Mouse (Mus musculus): ENCODE measurements around the gene Astn2.

Gene Astn2

DNA sequence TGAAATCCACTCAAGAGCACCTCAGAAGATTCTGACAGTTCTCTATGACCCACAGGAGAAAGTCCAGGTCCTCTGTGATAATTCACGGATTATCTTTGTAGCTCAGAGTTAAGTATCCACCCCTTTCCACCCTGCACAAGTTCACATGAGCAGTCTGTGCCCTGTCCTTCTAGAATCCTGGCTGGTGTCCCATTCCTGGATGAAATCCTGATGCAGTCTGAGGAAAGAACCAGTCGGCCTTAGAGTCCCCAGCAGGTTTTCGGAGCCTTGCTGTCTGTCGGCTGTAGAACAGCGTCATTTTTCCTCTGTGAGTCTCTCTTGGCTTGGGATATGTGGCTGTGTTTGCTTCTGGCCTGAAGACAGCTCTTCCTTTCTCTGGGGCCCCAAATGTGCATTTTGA, 978.0 kb downstream of the Astn2 start:
- in situ Hi-C loops (cut with MboI, MseI), result no loop called here

DNA sequence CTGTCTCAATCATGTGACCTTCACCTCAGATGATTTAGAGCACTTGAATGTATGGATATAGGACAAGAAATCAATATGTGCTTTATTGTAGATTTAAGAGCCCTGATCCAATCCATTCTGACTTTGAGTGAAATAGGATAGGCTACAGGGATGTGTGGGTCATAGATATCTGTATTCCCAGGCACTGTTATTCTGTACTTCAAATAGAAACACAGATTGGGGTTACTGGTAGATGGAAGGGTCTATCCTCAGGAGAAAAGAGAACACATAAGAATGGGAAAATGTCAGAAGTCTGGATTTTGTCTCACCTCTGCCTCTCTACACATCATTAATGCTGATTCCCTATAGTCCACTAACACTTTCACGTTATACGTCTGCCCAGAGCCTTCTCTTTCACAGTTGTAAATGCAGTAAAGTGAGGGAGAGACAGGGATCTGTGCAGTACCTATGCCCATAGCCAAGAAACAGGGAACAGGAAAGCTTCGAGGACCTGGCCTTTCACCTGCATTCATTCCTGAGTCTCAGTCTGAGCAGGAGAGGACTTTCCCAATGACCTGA, 981.3 kb downstream of the Astn2 start:
- in situ Hi-C loops (cut with MboI, MseI), result no loop called here

DNA sequence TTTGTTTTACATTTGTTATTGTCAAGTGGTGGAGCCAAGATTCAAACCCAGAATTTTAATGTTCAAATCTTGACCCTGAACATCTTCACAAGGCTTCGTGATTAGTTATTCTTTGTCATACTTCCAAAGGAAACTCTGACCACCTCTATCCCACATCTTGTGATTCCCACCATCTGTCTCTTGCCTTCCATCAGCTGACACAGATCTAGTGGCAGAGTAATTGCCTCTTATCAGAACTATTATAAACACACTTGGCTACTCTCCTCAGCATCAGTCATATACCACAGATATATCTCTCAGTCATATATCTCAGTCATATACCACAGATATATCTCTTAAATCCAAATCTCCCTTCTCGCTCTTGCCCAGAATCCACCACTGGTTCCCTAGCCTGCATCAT, 983.1 kb downstream of the Astn2 start:
- in situ Hi-C loops (cut with MboI, MseI), result no loop called here

DNA sequence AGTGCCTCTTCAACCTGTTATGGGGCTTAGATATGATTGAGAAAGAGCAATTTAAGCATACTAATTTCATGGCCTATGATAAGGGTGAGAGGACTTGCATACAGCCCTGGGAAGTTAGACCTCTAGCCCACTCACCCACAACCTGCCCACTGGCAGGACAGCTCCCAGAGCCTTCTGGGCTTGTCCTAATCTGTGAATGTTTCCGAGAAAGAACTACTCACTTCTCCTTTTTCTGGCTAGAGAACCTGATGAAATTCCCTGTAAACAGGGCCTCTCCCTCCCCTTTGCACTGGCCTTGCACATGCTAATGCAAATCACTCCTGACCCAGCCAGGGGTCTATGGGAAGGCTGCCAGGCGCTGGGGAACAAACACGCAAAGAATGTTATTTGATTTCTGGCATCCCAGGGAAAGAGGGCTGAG, 983.9 kb downstream of the Astn2 start:
- in situ Hi-C loops (cut with MboI, MseI), result no loop called here

DNA sequence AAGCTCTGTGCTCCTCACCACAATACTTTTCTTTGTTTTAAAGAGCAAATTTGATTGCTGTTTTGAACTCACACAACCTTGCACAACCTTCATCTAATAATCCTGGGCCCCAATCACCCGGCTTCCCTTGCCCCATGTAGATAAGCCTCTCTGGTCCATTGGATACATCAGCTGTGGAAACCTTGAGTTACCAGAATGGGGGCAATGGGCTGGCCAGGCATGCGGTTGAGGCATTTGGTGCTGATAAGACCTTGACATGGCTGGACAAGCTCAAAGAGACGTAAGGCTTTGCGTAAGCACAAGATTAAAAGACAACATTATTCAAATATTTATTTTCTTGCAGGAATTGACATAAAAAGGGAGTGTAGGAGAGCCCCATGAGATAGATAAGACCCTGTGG, 988.9 kb downstream of the Astn2 start:
- in situ Hi-C loops (cut with MboI, MseI), result no loop called here

DNA sequence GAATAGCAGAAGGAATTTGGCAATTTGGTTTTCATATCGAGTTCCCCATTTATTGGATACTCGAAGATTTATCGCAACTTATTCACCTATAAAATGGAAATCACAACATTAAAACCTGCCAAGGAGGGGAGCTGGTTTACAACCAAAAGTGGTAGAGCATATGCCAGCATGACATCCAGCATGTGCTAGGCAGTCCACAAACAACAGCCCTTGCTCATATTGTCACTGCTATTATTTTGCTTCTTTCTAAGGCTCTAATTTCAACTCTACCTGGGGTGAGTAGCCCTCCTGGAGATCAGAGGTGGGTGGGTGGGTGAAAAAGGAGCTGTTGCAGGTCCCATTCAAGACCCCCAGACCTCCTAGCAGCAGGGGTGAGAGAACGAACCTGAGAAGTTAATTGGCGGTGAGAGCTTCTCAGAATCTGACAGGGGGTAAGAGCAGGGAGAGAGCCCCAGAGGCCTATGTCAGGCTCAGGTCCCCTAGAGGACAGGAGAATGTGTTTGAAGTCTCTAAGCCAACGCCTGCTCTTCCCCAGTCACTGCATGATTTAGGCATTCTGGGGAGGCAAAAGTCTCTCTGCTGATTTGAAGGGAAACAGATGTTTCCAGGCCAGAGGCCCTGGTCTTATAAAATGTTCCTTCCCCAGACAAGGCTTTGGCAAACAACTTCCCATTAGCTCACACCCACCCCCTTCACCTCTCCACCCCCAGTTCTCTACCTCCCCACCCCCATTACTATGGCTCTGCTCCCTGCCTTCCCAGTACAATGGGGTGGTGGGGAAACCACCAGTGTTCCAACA, 1001.4 kb downstream of the Astn2 start:
- in situ Hi-C loops (cut with MboI, MseI), result no loop called here

DNA sequence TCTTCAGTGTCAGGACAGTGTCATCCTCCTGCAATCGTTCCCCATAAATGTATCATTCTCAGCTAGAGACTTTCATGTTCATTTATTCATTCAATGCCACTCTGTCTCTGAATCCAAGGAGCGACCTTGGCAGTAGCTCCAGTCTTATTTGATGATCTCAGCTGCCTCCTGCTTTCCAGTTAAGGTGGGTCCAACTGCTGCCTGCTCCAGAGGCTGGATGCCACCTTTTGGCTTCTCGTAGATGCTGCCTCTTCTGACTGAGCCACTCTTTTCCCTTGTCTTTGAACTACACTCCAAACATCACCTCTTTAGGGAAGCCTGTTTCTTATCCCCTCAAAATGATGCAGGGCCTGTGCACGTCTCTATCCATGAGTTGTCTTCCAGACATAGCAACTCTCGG, 1002.1 kb downstream of the Astn2 start:
- in situ Hi-C loops (cut with MboI, MseI), result no loop called here

DNA sequence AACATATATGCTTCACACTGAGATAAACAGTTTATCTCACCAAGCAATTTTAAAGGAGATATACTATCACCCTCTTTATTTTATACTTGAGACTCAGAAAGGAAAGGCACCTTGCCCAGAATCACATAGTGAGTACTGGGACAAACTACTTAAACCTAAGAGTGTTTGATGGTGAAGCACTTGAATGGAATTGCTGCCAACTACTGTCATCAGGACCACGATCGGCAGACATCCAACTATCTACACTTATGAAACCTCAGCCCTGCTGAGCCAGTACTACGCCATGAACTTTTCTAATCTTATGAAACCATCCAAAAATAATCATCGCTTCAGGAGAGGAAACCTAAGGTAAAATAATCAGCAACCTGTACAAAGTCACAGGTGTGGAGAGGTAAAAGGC, 1005.0 kb downstream of the Astn2 start:
- in situ Hi-C loops (cut with MboI, MseI), result no loop called here

DNA sequence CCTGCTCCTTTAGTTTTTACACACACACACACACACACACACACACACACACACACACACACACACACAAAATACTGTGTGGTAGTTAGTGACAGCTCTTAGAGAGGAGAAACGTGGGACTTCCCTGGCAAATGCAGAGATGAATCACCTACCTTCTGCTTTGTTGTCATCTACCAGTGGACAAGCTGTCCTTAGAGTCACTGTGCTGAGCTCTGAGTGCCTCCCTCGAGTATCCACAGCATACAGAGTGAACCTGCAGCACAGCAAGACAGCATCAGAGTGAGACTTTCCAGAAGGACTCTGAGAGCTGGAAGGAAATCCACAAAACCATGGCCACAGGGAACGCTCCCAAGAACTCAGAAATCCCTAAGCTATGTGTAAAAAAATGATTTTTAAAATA, 1007.6 kb downstream of the Astn2 start:
- in situ Hi-C loops (cut with MboI, MseI), result no loop called here

DNA sequence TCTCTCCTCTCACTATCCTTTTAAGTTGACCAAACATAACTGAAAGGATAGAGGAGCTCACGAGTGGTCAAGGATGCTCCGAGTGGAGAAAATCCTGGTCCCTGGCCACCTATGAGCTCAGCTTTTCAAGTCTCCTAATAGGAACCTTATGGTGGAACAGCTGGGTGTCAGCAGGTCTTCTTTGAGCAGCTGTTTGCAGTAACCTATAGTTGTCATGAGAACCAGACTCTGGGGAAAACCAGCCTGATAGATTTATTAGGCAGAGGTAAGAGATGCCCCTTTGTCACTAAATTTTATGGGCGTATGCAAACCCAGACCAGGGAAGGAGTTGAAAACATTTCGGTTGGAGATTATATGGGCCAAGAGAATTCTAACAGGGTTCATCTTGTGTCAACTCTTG, 1013.4 kb downstream of the Astn2 start:
- in situ Hi-C loops (cut with MboI, MseI), result no loop called here

DNA sequence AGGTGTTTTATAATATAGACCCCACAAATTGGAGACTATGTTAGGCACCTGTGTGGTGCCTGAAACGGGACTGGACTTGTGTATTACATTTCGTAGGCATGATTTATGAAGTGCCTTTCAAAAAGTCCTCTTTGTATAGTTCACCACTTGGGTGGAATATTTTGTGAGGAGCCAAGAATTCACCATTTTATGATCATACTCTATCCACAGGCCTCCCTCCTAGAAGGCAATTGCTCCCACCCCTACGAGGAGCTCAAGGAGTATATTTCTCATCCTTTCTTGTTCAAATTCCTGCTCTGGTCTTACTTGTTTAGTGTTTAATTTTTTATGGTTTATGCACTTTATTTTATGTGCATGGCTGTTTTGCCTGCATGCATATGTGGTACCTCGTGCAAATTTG, 1021.3 kb downstream of the Astn2 start:
- in situ Hi-C loops (cut with MboI, MseI), result no loop called here

DNA sequence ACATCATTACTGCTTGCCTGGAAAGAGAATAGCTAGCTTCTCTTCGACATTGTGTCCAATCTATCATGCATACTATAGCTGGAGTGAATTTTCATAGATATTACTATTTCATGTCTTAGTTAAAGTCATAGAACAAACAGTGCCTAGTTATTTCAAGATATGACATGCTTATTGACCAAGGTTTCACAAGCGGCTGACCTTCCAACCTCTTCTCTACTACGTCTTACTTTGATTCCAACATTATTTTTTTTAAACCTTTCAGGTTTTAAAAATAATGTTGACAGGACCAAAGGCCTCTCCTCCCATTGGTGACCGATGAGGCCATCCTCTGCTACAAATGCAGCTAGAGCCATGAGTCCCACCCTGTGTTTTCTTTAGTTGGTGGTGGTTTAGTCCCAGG, 1025.0 kb downstream of the Astn2 start:
- in situ Hi-C loops (cut with MboI, MseI), result no loop called here

DNA sequence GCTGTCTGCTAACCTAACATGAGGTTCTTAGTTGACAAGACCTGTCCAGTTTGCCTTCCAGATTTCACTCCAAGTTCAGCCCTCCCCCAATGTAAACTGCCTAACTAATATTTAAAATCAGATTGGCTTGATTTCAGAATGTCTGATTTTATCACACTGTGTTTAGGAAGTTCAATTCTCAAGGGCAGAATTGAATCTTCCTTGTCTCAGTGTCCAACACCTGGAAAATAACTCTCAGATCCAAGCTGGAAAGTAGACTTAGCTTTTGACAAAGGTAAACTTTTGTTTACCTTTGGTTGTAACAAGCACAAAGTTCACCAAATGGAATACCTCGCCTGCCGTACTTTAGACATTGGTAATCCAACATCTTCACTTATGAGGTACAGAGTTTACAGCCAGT, 1027.8 kb downstream of the Astn2 start:
- in situ Hi-C loops (cut with MboI, MseI), result no loop called here

DNA sequence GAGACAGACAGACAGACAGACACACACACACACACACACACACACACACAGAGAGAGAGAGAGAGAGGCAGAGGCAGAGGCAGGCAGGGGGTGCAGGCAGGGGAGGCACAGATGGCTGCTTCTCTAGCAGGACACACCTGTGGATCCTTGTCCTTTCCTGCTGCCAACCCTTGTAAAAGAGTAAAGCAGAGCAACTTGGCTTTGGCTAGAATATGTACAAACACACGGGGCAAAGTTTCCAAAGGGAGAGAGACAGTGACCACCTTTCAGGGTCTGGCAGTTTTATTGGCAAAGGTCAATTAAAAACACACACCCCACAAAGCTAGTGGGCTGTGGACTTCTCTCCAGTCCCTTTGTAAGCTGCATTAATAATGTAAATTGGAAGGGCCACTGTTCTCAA, 1030.6 kb downstream of the Astn2 start:
- in situ Hi-C loops (cut with MboI, MseI), result no loop called here

DNA sequence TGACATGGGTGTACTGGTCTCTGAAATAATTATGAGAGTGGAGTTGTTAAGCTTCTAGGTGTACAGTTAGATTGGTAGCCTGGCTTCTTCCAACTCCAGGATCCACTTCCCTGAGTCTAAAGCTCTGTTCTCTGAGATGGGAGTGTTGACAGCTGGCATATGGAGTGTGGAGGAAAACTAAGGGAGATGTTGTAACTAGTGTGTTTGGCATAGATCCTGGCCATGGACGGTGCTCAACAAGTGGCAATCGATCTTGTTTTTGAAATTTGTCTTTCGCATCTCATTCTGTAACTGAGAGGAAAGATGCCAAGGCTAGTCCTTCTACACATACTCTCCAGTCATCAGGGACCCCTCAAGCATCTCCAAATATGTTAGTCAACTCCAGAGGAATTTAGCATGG, 1031.7 kb downstream of the Astn2 start:
- in situ Hi-C loops (cut with MboI, MseI), result no loop called here

DNA sequence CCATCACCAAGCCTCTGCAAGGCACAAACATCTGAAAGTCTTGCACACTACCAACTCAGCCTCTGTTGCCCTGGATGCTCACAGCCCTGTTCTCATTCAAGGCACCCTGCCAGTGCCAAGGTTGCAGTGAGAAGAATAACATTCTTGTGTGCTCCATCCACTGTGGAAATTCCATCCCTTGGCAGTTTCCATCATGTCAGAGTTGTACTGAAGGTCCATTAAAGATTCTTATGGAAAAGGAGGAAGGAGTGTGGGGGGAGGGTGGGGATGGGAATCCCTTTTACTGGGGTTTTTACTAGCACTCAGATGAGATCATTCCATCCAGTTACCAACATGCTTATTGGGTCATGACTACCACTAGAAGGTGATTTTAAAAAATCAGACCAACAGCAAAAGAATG, 1037.3 kb downstream of the Astn2 start:
- in situ Hi-C loops (cut with MboI, MseI), result no loop called here

DNA sequence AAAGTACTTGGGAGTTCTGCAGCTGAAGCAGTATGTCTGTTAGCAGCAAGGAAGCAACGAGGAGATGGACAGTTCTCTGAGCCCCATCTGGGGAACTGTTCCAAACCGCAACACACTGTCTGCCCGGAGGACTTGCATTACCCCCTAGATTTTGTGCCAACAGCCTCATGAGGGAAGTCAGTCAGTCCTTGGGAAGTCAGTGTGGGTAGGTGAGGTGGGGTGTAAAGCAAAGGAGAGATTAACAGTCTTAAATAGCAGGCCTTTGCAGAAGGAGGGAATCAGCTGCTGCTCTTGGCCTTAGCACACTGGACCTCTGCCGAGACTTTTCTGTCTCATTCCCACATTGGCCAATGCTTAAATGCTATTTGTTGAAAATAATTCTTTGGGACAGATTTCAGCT, 1049.8 kb downstream of the Astn2 start:
- in situ Hi-C loops (cut with MboI, MseI), result no loop called here

DNA sequence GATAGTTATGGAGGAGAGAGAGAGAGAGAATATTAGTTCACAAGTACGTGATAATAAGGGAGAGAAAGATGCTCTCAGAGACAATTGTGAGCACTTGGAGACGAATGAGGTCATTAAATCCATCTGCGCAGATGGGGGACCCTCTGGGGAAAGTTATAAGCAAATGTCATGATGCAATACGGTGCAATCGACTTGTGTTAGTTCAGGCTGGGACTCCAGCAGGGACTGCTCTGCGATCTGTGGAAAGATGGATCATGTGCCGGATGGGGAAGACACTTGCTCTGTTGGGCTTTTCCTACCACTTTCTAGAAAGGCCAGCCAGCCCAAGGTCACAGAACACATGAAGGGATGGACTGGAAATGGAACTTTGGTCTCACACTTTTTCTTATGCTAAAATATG, 1053.9 kb downstream of the Astn2 start:
- in situ Hi-C loops (cut with MboI, MseI), result no loop called here

DNA sequence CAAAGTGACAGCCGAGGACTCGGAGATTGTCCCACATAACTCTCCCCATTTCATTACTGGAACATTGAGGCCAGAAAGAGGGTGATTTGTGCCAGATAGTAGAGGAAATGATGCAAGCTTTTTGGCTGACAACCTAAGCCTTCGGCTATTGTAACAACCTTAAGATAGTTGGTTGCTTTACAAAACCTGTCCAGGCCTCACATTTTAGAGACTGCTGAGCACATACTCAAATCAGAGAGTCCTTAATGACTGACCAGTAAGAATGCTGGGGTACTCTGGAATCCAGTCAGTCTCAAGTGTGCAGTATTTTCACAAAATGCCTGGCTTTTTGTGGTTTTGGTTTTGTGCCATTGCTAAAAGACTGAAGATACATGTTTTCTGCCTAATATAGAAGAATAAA, 1062.6 kb downstream of the Astn2 start:
- in situ Hi-C loops (cut with MboI, MseI), result no loop called here

DNA sequence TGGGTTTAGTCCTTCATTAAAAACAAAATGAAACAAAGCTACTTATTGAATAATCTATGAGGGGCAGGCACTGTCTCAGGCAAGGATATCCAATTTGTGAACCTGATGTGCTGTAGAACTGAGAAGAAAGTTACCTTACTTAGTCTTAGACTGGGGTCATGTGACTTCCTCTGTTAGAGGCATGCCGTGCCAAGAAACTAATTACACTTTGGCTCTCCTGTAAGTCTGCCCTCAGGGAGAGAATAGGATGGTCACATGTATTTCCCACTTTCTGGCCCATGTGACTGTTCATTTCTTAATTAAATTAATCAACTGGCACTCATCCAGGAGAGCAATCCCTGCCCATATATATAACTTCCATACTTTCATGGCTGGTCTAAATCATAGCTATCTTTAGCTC, 1070.7 kb downstream of the Astn2 start:
- in situ Hi-C loops (cut with MboI, MseI), result no loop called here

Data from T-helper 17 cell (primary cell).